Mouse (Mus musculus): ENCODE results near the gene Trpm8. TPM values are rescaled to one million over a fixed set of nuclear protein-coding genes. Genes with fewer than 3 reads are reported as not detected.

Trpm8 gene
- total and polyA plus RNA-seq, 3 experiments = not detected

GRCm38 (mm10) chr1:88290511-88290910 is 13.1 kb downstream of the Trpm8 start:
- Histone ChIP-seq H3K9ac (ENCODE audit: insufficient read depth, low read depth) (no peak overlapping the region), H3K27me3 (replicated peaks) (peaks cover 57% of the 10 kb centered on the region), H3K4me3 (replicated peaks in 1 of 3; ENCODE audit: low read depth in 2 of 3, low read length in 2 of 3, poor library complexity in 1 of 3) (no peak overlapping the region), H3K79me2 (replicated peaks; ENCODE audit: control insufficient read depth, extremely low read depth, insufficient read depth, poor library complexity, severe bottlenecking) (no peaks in the 10 kb centered on the region), H3K4me1 (ENCODE audit: control insufficient read depth in 1 of 2, insufficient read depth in 2 of 2) (no peaks in the 10 kb centered on the region), H3K36me3 (replicated peaks in 1 of 2; ENCODE audit: control insufficient read depth in 1 of 2, insufficient read depth in 1 of 2, low read length in 1 of 2) (no peaks in the 10 kb centered on the region), H3K4me2 (ENCODE audit: insufficient read depth, low read depth, poor library complexity, severe bottlenecking) (no peak overlapping the region), H3K27ac (ENCODE audit: insufficient read depth, low read depth) (no peak overlapping the region), H3K9me3 (replicated peaks; ENCODE audit: low read length) (peaks cover 6% of the 10 kb centered on the region)
- DNase-seq (ENCODE audit: extremely low read depth) = no peak
- dilution Hi-C loops (cut with MboI; ENCODE audit: extremely low pct_ligation_motif_present, extremely low pct_unique_long_range_greater_than_20kb, low sequenced_read_pairs) (no loop called here), in situ Hi-C loops (cut with MboI; ENCODE audit: low pct_ligation_motif_present, low pct_unique_long_range_greater_than_20kb, low sequenced_read_pairs) (loop anchor here (25.0 kb wide), 1 partner anchor 328 kb away; no protein-coding TSS in a partner anchor)
- TF ChIP-seq MXI1 (IDR thresholded peaks at IDR 0.05; ENCODE audit: low read depth, low read length) (no peak), USF2 (conservative IDR thresholded peaks at IDR 0.05; ENCODE audit: low read depth, low read length) (no peak), MYC (IDR thresholded peaks at IDR 0.05; ENCODE audit: low read depth, low read length) (no peak), MEF2A (IDR thresholded peaks at IDR 0.05; ENCODE audit: borderline replicate concordance, low read depth, low read length) (no peak)

- H3K4me2 ChIP-seq (ENCODE audit: insufficient read depth, low read depth, poor library complexity, severe bottlenecking) = no peak overlapping the region
- no peak for DNase-seq (ENCODE audit: extremely low read depth)
- H3K4me1 ChIP-seq (ENCODE audit: control insufficient read depth in 1 of 2, insufficient read depth in 2 of 2) = no peaks in the 10 kb centered on the region
- H3K79me2 ChIP-seq (replicated peaks; ENCODE audit: control insufficient read depth, extremely low read depth, insufficient read depth, poor library complexity, severe bottlenecking) = no peaks in the 10 kb centered on the region
- dilution Hi-C loops (cut with MboI; ENCODE audit: extremely low pct_ligation_motif_present, extremely low pct_unique_long_range_greater_than_20kb, low sequenced_read_pairs) = no loop called here
- in situ Hi-C loops (cut with MboI; ENCODE audit: low pct_ligation_motif_present, low pct_unique_long_range_greater_than_20kb, low sequenced_read_pairs) = loop anchor here (25.0 kb wide), 1 partner anchor 329 kb away; no protein-coding TSS in a partner anchor
- H3K9me3 ChIP-seq (replicated peaks; ENCODE audit: low read length) = peaks cover 5% of the 10 kb centered on the region
- H3K4me3 ChIP-seq (replicated peaks in 1 of 3; ENCODE audit: low read depth in 2 of 3, low read length in 2 of 3, poor library complexity in 1 of 3) = no peak overlapping the region
- H3K36me3 ChIP-seq (replicated peaks in 1 of 2; ENCODE audit: control insufficient read depth in 1 of 2, insufficient read depth in 1 of 2, low read length in 1 of 2) = no peaks in the 10 kb centered on the region
- peaks cover 53% of the 10 kb centered on the region for H3K27me3 ChIP-seq (replicated peaks)
- H3K9ac ChIP-seq (ENCODE audit: insufficient read depth, low read depth) = no peak overlapping the region
- no peak for TF ChIP-seq JUN (IDR thresholded peaks at IDR 0.05; ENCODE audit: insufficient read depth, low read depth, low read length)
- TF ChIP-seq ZKSCAN1 (IDR thresholded peaks at IDR 0.05; ENCODE audit: borderline replicate concordance, low read depth, low read length) = no peak
- TF ChIP-seq JUND (conservative IDR thresholded peaks at IDR 0.05; ENCODE audit: low read depth, low read length) = no peak
- no peak for TF ChIP-seq ETS1 (conservative IDR thresholded peaks at IDR 0.05; ENCODE audit: low read depth, low read length)
- TF ChIP-seq NELFE (IDR thresholded peaks at IDR 0.05; ENCODE audit: low read depth, low read length) = no peak
- TF ChIP-seq GABPA (IDR thresholded peaks at IDR 0.05; ENCODE audit: insufficient replicate concordance, low read depth, low read length) = no peak
- TF ChIP-seq UBTF (IDR thresholded peaks at IDR 0.05; ENCODE audit: low read depth, low read length) = no peak
- no peak for TF ChIP-seq MAX (IDR thresholded peaks at IDR 0.05; ENCODE audit: low read length)
- no peak for TF ChIP-seq PAX5 (IDR thresholded peaks at IDR 0.05; ENCODE audit: low read length)
- no peak for TF ChIP-seq POLR2AphosphoS2 (IDR thresholded peaks at IDR 0.05; ENCODE audit: low read depth, low read length)
- no peak for TF ChIP-seq MXI1 (IDR thresholded peaks at IDR 0.05; ENCODE audit: low read depth, low read length)
- no peak overlapping the region for H3K27ac ChIP-seq (ENCODE audit: insufficient read depth, low read depth)
These were observed 14.0 kb downstream of the Trpm8 start for GRCm38 (mm10) chr1:88291409-88292005.
